Mouse (Mus musculus): ENCODE results near the gene Afmid. TPM values are rescaled to one million over a fixed set of nuclear protein-coding genes. Genes with fewer than 3 reads are reported as not detected.
A peak's percentile ranks its signal among the peaks of the same experiment; 100 is the strongest.

Afmid gene
- polyA plus RNA-seq, 1 experiment from 2014 or later: 4.6 TPM

GRCm38 (mm10) chr11:117794035-117794551, 31.6 kb upstream of the Afmid start:
- DNase-seq: no peak
- WGBS: 46% methylated on average over 4 of the region's 4 CpGs
- no peaks in the 10 kb centered on the region for H3K36me3 ChIP-seq (ENCODE audit: insufficient read depth)
- no peak overlapping the region for H3K4me2 ChIP-seq
- no peaks in the 10 kb centered on the region for H3K9me3 ChIP-seq (ENCODE audit: low read depth, low read length)
- no peak overlapping the region for H3K9ac ChIP-seq
- TF ChIP-seq CTCF (IDR thresholded peaks at IDR 0.05; ENCODE audit: low read depth): no peak
- 0 out of 2 replicates have a peak, but pooled peaks cover 3% of the 10 kb centered on the region for H3K27me3 ChIP-seq (ENCODE audit: insufficient read depth, low read length)
- H3K27ac ChIP-seq (ENCODE audit: low read depth): no peak overlapping the region
- H3K4me1 ChIP-seq (ENCODE audit: insufficient read depth): peaks cover 4% of the 10 kb centered on the region; the same call in 1 of the 2 replicates
- H3K4me3 ChIP-seq (ENCODE audit: low read depth, low read length): no peak overlapping the region
- ATAC-seq (ENCODE audit: insufficient read depth): no peak

- DNase-seq: no peak
- peaks cover 4% of the 10 kb centered on the region; the same call in 1 of the 2 replicates for H3K4me1 ChIP-seq (ENCODE audit: insufficient read depth)
- H3K27ac ChIP-seq (ENCODE audit: low read depth): no peak overlapping the region
- no peak for ATAC-seq (ENCODE audit: insufficient read depth)
- peak overlapping the region; percentile 12; the same call in 1 of the 2 replicates for H3K4me2 ChIP-seq
- H3K36me3 ChIP-seq (ENCODE audit: insufficient read depth): no peaks in the 10 kb centered on the region
- no peaks in the 10 kb centered on the region for H3K9me3 ChIP-seq (ENCODE audit: low read depth, low read length)
- no peak for TF ChIP-seq CTCF (IDR thresholded peaks at IDR 0.05; ENCODE audit: low read depth)
- H3K27me3 ChIP-seq (ENCODE audit: insufficient read depth, low read length): no peaks in the 10 kb centered on the region
- H3K4me3 ChIP-seq (ENCODE audit: low read depth, low read length): no peak overlapping the region
- WGBS: 38% methylated on average over 5 of the region's 5 CpGs
- H3K9ac ChIP-seq: no peak overlapping the region
Measured at GRCm38 (mm10) chr11:117796954-117797353, 28.8 kb upstream of the Afmid start.

- no peaks in the 10 kb centered on the region for H3K4me1 ChIP-seq (ENCODE audit: insufficient read depth)
- no peaks in the 10 kb centered on the region for H3K27me3 ChIP-seq (ENCODE audit: insufficient read depth, low read length)
- TF ChIP-seq CTCF (IDR thresholded peaks at IDR 0.05; ENCODE audit: low read depth): no peak
- DNase-seq (no peak), ATAC-seq (ENCODE audit: insufficient read depth) (peak; percentile 63; the same call in 1 of the 2 replicates)
- 47% methylated on average over 9 of the region's 9 CpGs for whole genome bisulfite sequencing
- no peaks in the 10 kb centered on the region for H3K9me3 ChIP-seq (ENCODE audit: low read depth, low read length)
- peak within 1 kb of the TSS; percentile 12; the same call in 1 of the 2 replicates for H3K4me2 ChIP-seq
- peak within 1 kb of the TSS; percentile 5; the same call in 1 of the 2 replicates for H3K4me3 ChIP-seq (ENCODE audit: low read depth, low read length)
- H3K27ac ChIP-seq (ENCODE audit: low read depth): no peak within 1 kb of the TSS
- H3K9ac ChIP-seq: no peak within 1 kb of the TSS; the same call in none of the 2 replicates
- H3K36me3 ChIP-seq (ENCODE audit: insufficient read depth): no peaks in the 10 kb centered on the region
Measured at GRCm38 (mm10) chr11:117797511-117798159, 28.1 kb upstream of the Afmid start, which contains the start of gene 6030468B19Rik. 6030468B19Rik (plus strand) TSS chr11:117797660.

GRCm38 (mm10) chr11:117798160-117798541, 27.6 kb upstream of the Afmid start:
- Histone ChIP-seq H3K4me2 (peak overlapping the region; percentile 10; the same call in 1 of the 2 replicates), H3K9ac (no peak overlapping the region), H3K4me3 (ENCODE audit: low read depth, low read length) (peak overlapping the region; percentile 5; the same call in 1 of the 2 replicates), H3K27ac (ENCODE audit: low read depth) (no peak overlapping the region), H3K27me3 (ENCODE audit: insufficient read depth, low read length) (no peaks in the 10 kb centered on the region), H3K9me3 (ENCODE audit: low read depth, low read length) (no peaks in the 10 kb centered on the region), H3K36me3 (ENCODE audit: insufficient read depth) (no peaks in the 10 kb centered on the region), H3K4me1 (ENCODE audit: insufficient read depth) (no peaks in the 10 kb centered on the region)
- TF ChIP-seq CTCF (IDR thresholded peaks at IDR 0.05; ENCODE audit: low read depth): no peak
- 22% methylated on average over 2 of the region's 2 CpGs for WGBS
- DNase-seq (no peak), ATAC-seq (ENCODE audit: insufficient read depth) (no peak; the same call in 1 of the 2 replicates)

GRCm38 (mm10) chr11:117799174-117799573, 26.6 kb upstream of the Afmid start:
- H3K9ac ChIP-seq: 0 out of 2 replicates have a peak overlapping the region, but pooled peaks have one; percentile 9
- H3K36me3 ChIP-seq (ENCODE audit: insufficient read depth): no peaks in the 10 kb centered on the region
- WGBS: 58% methylated on average over 5 of the region's 5 CpGs
- no peaks in the 10 kb centered on the region for H3K4me1 ChIP-seq (ENCODE audit: insufficient read depth)
- H3K27me3 ChIP-seq (ENCODE audit: insufficient read depth, low read length): no peaks in the 10 kb centered on the region
- no peak overlapping the region for H3K27ac ChIP-seq (ENCODE audit: low read depth)
- no peak overlapping the region; the same call in 1 of the 2 replicates for H3K4me2 ChIP-seq
- peak overlapping the region; percentile 1; the same call in 1 of the 2 replicates for H3K4me3 ChIP-seq (ENCODE audit: low read depth, low read length)
- DNase-seq (no peak), ATAC-seq (ENCODE audit: insufficient read depth) (no peak)
- H3K9me3 ChIP-seq (ENCODE audit: low read depth, low read length): no peaks in the 10 kb centered on the region
- no peak for TF ChIP-seq CTCF (IDR thresholded peaks at IDR 0.05; ENCODE audit: low read depth)

- Histone ChIP-seq H3K9me3 (ENCODE audit: low read depth, low read length) (no peaks in the 10 kb centered on the region), H3K27ac (ENCODE audit: low read depth) (no peak overlapping the region), H3K4me2 (no peak overlapping the region), H3K4me3 (ENCODE audit: low read depth, low read length) (no peak overlapping the region), H3K27me3 (ENCODE audit: insufficient read depth, low read length) (no peaks in the 10 kb centered on the region), H3K4me1 (ENCODE audit: insufficient read depth) (no peaks in the 10 kb centered on the region), H3K9ac (no peak overlapping the region), H3K36me3 (ENCODE audit: insufficient read depth) (no peaks in the 10 kb centered on the region)
- DNase-seq: no peak
- WGBS: 78% methylated on average over 7 of the region's 7 CpGs
- ATAC-seq (ENCODE audit: insufficient read depth): no peak
- TF ChIP-seq CTCF (IDR thresholded peaks at IDR 0.05; ENCODE audit: low read depth): no peak
Measured at GRCm38 (mm10) chr11:117800038-117800437, 25.7 kb upstream of the Afmid start.

- TF ChIP-seq CTCF (IDR thresholded peaks at IDR 0.05; ENCODE audit: low read depth): no peak
- 58% methylated on average over 7 of the region's 7 CpGs for WGBS
- no peak overlapping the region for H3K27ac ChIP-seq (ENCODE audit: low read depth)
- H3K4me3 ChIP-seq (ENCODE audit: low read depth, low read length): no peak overlapping the region
- DNase-seq (no peak), ATAC-seq (ENCODE audit: insufficient read depth) (no peak)
- H3K4me2 ChIP-seq: no peak overlapping the region
- H3K4me1 ChIP-seq (ENCODE audit: insufficient read depth): no peaks in the 10 kb centered on the region
- H3K9ac ChIP-seq: no peak overlapping the region
- no peaks in the 10 kb centered on the region for H3K27me3 ChIP-seq (ENCODE audit: insufficient read depth, low read length)
- H3K36me3 ChIP-seq (ENCODE audit: insufficient read depth): no peaks in the 10 kb centered on the region
- H3K9me3 ChIP-seq (ENCODE audit: low read depth, low read length): no peaks in the 10 kb centered on the region
Measured at GRCm38 (mm10) chr11:117801650-117802049, 24.1 kb upstream of the Afmid start.
